Mouse (Mus musculus) spleen, adult 12 weeks (tissue): Measurements from ENCODE around the gene Lclat1.

Source experiments
- DNase-seq: peaks from one replicate; pipeline ENCODE4 v3.0.0; 2022; ENCODE audit warnings: low spot score

The Lclat1 gene

GRCm38 (mm10) chr17:73091368-73091767 is 16.4 kb upstream of the Lclat1 start:
- no peak for DNase-seq

DNA sequence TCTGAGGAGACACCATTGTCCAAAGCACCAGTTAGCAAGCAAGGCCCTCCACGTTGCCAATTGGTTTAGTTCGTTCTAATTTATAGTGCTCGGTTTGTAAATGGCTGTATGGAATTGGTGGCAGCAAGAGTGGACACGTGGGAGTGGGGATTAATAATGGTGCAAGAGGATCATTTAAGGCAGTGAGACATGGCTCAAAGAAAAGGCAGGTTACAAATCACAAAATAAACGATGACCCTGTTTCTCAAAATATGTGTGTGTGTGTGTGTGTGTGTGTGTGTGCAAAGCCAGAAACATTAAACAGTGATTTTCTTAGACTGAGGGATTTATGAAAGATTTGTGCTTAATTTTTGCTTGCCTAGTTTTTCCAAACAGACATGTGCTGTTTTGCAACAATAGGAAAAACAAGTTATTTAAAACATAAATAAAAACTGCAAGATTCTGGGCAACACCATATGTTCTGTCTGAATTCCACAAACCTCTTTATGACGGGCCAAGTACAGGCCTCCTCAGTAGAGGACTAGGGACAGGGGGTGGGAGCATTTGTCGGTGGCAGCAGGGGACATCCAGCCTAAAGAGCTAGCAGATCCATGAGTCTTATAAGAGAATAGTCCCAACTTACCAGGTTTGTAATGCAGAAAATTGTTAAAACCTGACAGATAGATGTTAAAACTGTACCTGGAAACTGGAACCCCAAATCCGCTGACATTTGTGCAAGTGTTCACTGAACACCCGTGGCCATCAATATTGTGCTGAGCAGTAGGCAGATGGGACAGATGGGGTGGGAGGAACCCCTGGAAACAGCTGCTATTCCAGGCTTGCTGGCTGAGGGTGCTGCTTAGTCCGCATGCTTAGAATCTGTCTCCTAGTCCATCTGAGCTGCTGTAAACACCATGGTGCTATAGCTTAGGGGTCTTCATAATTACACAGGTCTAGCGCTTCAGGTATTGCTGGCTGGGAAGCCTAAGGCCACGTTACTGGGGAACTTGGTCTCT is 15.4 kb upstream of the Lclat1 start:
- no peak for DNase-seq

DNA sequence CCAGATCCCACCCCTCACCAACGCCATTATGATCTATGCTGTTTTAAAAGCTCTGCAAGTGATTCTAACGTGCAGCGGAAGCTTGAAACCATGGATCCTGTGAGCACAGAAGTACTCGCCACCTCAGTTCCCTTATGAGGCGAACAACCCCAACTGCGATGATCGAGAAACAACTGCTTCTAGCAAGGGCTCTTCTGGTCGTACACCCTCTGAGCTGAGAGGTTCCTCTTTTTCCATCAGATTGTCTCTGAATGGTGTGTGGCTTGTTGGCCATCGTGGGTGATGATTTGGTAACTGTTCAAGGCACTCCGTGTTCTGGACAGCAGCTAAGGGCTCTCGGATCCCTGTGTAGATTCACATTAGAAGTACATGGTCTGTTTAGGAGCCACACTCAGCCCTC is 12.7 kb upstream of the Lclat1 start:
- no peak for DNase-seq

DNA sequence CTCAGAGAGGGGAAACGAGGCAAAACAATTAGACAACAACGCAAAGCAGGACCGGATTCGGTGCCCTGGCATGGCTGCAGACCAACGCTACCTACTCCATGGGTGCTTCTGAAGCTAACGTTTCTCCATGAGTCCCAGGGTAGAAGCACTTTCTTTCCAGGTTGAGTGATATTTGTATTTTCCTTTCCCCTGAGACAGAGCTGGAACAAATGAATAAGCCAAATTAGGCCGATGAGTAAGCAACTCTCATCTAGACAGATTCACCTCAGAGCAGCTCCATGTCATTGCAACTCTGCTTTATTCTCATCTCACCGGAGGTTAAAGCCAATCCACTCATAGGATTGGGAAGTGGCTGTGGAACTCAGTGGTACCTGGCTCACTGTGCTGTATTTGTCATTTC is 12.2 kb upstream of the Lclat1 start:
- DNase-seq, result no peak

GRCm38 (mm10) chr17:73096484-73096883 is 11.3 kb upstream of the Lclat1 start:
- peak; percentile 19 for DNase-seq

GRCm38 (mm10) chr17:73098636-73099035 is 9.1 kb upstream of the Lclat1 start:
- DNase-seq, result no peak

- DNase-seq, result no peak
Observed at GRCm38 (mm10) chr17:73100396-73100795, 7.4 kb upstream of the Lclat1 start.

- no peak for DNase-seq
Observed at GRCm38 (mm10) chr17:73102538-73102937, 5.2 kb upstream of the Lclat1 start.

- DNase-seq, result no peak
Observed at GRCm38 (mm10) chr17:73108170-73108887, 544 bp downstream of the Lclat1 start.

- no peak for DNase-seq
Observed at GRCm38 (mm10) chr17:73108888-73109259, 1.1 kb downstream of the Lclat1 start.

DNA sequence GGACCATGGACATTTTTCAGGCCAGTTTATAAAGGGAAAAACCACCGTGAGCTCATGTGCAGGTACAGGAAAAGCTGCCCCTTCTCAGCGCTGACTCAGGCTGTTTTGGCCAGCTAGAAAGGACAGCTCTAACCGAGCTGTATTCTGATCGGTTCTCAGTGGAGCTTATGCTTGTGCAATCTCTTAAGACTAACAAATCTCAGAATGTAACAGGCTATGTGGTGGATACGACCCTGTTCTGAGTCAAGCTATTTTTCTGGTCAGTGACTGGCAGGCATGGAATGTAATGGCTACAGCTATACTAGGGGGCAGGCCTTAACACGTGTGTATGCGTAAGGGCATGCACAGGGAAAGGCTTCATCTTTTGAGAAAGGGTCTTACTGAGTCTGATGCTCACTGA is 4.3 kb downstream of the Lclat1 start:
- no peak for DNase-seq

DNA sequence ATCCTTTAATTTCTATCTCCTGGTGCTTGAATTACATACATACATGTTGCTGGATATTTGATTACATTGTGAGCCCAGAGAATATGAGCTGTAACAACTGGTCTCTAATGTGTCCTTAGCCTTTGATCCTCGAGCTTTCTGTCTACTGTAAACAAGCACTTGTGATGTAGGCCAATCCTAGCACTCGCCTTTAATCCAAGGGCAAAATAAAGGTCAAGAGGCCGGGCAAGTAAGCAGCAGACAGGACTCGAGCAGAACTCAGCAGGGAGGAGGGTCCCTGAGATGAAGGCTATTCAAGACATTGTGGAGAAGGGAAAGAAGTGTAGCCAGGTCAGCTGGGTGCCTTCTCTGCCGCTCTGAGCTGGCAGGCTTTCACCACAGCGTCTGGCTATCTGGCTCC is 4.8 kb downstream of the Lclat1 start:
- DNase-seq, result no peak

DNA sequence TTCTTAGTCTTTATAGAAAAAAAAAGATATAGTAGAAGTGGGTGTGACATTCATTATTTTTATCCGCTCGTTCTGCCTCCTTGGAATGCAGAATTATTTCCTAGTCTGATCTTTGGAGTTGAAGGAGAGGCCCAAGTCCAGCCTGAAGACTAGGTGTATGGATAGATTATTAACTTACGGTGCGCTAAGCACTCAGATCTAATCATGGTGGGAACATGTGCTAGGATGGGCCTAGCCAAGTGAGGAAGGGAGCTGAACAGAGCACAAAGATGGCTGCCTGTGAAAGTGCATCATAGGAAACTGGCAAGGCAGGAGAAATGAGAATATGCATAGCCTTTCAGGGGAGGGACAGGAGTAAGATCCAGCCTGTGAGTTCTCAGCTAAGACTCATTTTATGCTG is 5.4 kb downstream of the Lclat1 start:
- DNase-seq, result no peak

DNA sequence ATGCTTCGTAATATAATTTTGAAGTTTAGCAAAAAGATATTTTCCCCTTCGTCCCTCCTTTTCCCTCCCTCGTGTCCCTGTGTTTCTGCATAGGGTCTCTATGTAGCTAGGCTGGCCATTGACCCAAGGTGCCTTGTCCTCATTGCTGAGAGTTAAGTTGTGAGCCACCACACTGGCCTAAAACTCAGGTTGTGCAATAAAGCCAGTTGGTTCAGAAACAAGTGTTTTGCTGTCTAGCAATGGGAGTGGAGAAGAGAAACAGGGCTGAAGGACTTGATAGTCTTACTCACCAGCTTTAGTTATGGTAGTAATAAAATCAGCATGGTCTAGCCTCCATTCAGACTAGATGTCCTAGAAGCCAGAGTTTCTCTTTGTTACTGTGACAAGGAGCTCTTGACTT is 10.3 kb downstream of the Lclat1 start:
- no peak for DNase-seq

DNA sequence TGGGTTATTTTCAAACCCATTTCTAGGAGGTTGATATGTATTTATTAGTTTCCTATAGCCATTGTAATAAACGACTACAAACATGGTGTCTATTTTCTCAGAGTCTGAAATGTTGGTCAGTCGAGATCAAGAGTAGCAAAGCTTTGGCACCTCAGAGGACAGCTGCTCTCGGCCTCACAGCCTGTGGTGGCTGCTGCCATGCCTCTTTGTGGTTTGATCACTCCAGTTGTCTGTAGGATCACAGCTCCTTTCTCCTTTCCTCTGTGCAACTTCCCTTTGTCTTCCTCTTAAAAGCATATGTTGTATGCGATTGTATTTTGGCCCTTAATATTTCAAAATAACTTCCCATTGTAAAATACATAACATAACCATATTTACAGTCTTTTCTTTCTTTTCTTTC is 10.9 kb downstream of the Lclat1 start:
- DNase-seq, result no peak

- DNase-seq, result no peak
Observed at GRCm38 (mm10) chr17:73119150-73119549, 11.4 kb downstream of the Lclat1 start.

- DNase-seq, result no peak
Observed at GRCm38 (mm10) chr17:73120545-73120944, 12.8 kb downstream of the Lclat1 start.

- no peak for DNase-seq
Observed at GRCm38 (mm10) chr17:73121726-73122125, 13.9 kb downstream of the Lclat1 start.

DNA sequence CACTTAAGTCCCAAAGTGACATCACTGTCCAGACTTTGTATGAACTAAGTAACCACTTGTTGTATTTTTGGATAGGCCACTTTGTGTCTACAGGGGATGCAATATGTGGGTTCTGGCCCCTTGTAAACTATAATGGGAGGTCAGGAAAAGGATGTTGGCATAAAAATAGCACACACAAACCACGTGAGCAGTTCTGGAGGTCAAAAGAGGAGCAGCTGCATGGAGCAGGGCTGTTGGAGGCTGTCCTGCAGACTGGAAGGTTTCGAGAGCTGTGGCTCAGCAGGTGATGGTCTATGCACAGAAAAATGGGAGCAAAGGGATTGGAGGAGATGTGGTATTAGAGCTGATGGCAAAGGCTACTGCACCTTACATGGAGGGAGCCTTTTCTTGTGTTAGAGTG is 18.6 kb downstream of the Lclat1 start:
- DNase-seq, result no peak

- no peak for DNase-seq
Observed at GRCm38 (mm10) chr17:73126903-73127302, 19.1 kb downstream of the Lclat1 start.

DNA sequence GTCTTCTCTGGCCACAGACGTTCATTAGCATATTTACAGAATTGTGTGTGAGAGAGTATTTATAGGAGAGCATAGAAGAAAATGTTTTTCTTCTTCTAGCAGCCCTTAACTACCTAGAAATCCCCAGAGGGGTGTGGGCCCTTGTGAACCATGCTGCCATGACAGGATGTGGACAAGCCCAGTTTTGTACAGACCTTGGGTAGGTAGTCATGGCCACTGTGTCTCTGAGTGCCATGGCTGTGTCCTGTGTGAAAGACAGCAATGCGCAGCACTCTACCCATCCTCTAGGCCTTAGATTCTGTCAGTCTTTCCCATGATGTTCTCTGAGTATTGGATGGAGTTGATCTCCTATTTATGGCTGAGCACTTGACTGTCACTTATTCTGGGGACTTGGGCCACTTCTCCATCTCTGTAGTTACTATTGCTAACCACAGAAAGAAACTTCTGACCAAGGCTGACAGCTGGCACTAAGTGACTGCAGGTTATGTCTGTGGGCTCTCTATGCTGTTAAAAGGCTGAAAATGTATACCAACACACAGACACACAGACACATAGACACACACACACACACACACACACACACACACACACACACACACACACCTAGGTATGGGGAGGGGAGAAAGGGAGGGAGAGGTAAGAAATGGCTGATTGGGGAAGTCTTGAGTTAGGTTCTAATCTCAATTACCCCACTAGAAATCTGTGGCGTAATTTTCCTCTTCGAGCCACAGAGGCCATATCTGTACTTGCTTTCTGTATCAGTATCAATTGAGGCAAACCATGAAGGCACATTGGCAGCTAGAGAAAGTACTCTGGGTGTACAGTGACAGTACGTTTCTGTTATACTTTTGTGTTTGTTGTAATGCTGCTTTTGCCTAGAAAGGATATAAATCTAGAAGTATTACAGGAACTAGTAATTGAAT is 29.0 kb downstream of the Lclat1 start:
- no peak for DNase-seq

GRCm38 (mm10) chr17:73138217-73138616 is 30.4 kb downstream of the Lclat1 start:
- no peak for DNase-seq
